Mouse (Mus musculus) liver, adult 2 months (tissue): ENCODE results near the gene Alox5ap.

Experiments used
- CTCF ChIP-seq: fragments of 200-500 bp; IDR thresholded peaks from 2 replicates; pipeline ENCODE4 v1.5.1; 2011; ENCODE audit warnings: low read depth, low read length, control low read depth
- POLR2A ChIP-seq: fragments of 200-500 bp; IDR thresholded peaks from 2 replicates; pipeline ENCODE4 v1.6.1; 2011; ENCODE audit warnings: low read length, control low read depth; ENCODE audit not compliant: insufficient read depth; ENCODE audit errors: extremely low read depth

DNA sequence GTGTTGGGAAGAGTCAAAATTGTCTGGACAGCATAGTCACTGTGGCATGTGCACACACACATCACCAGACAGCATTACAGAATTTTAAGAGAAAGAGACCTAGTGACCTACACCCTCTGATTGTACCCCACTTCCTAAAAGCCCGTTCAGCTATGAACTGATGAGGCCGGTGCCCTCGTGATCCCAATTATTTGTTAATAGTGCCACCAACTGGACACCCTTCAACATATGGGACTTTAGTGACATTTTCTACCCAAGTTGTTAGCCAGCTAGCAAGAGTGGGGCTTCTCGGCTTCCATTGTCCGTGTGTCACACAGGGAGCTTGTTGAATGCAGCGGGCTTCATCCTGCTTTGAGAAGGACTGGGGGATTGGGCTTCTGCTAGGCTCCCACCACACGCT is 21.5 kb downstream of the Alox5ap start:
- TF ChIP-seq CTCF (no peak), POLR2A (no peak)
